ENCODE assay signal across 9 mouse cellular contexts in genomic region chr9:14859868-14860639, GRCm38 (mm10). TPM values are rescaled to one million over a fixed set of nuclear protein-coding genes. Genes with fewer than 3 reads are reported as not detected.
A peak's percentile ranks its signal among the peaks of the same experiment; 100 is the strongest.
DNase-seq lines count a peak whose midpoint lies in the region; ATAC-seq and TF ChIP-seq lines count a peak whose summit lies in the region.
"Had no signal": no experiment of that assay in that cellular context is flagged by ENCODE, and none has a peak within 500 bp of the region (broad histone marks: within the 10 kb centered on the region; RNA-seq: fewer than 3 reads in every experiment).

Gpr83 (plus strand) TSS chr9:14860210.

- 0 out of 2 replicates have a peak within 1 kb of the TSS, but pooled peaks have one; percentile 4 for H3K9ac ChIP-seq in heart, embryonic 11.5 days (ENCODE audit: low read depth, low read length)

- no peaks in the 10 kb centered on the region for H3K9me3 ChIP-seq in heart, embryonic 11.5 days (replicated peaks; ENCODE audit: control insufficient read depth, low read length)

- 0 out of 2 replicates have a peak, but pooled peaks have one; percentile 43 for ATAC-seq in heart, embryonic 11.5 days (replicated peaks; ENCODE audit: insufficient number of reproducible peaks, low FRiP score, low TSS enrichment)
- ATAC-seq in frontal cortex, adult (ENCODE audit: low TSS enrichment) = peak; percentile 97
- peak; percentile 53 for ATAC-seq in megakaryocyte, adult 5-6 weeks (ENCODE audit: poor library complexity, severe bottlenecking)

- peak within 1 kb of the TSS; percentile 61 for H3K4me2 ChIP-seq in heart, embryonic 11.5 days

- DNase-seq in heart, adult 9 months (ENCODE audit: low spot score in 2 of 2) = no peak
- peak; percentile 74 for DNase-seq in ZHBTc4 (ENCODE audit: low read depth, low spot score)
- DNase-seq in layer of hippocampus, adult 2 months (ENCODE audit: low spot score in 2 of 2) = peak; percentile 20 to 51
- peak; percentile 43 for DNase-seq in right cerebral cortex, postnatal 4 days
- no peak for DNase-seq in gastrocnemius, adult 8-10 months (ENCODE audit: low spot score in 2 of 2)

- no peak for TF ChIP-seq CTCF in layer of hippocampus, adult 2 months (conservative IDR thresholded peaks at IDR 0.05)

- 1% methylated on average over 47 of the region's 47 CpGs for WGBS in heart, embryonic 11.5 days (ENCODE audit: insufficient replicate concordance)

- H3K36me3 ChIP-seq in heart, embryonic 11.5 days (ENCODE audit: control insufficient read depth, insufficient read depth, low read length) = no peaks in the 10 kb centered on the region

- peaks cover 56% of the 10 kb centered on the region for H3K27me3 ChIP-seq in heart, embryonic 11.5 days (ENCODE audit: control insufficient read depth, insufficient read depth, low read length)

- peak within 1 kb of the TSS; percentile 38 for H3K4me3 ChIP-seq in heart, embryonic 11.5 days (ENCODE audit: low read depth, low read length)
- peak within 1 kb of the TSS; percentile 64 for H3K4me3 ChIP-seq in layer of hippocampus, adult 2 months
- H3K4me3 ChIP-seq: myocyte had no signal

- no peak within 1 kb of the TSS for H3K27ac ChIP-seq in heart, embryonic 11.5 days (ENCODE audit: low read depth, low read length)
- peak within 1 kb of the TSS; percentile 69 for H3K27ac ChIP-seq in layer of hippocampus, adult 2 months

- 0 out of 2 replicates have a peak, but pooled peaks cover 3% of the 10 kb centered on the region for H3K4me1 ChIP-seq in heart, embryonic 11.5 days (ENCODE audit: control insufficient read depth, insufficient read depth, low read length)

RNA-seq across cellular contexts. Expression of gene Gpr83, which starts in this region (rescaled TPM):
- 0.11 TPM in 1 of 2 replicates, not detected in the other for polyA plus RNA-seq in heart, embryonic 11.5 days (2014; fragmentation: Nextera tagmentation; extraction: Ambion mirVana)
- total RNA-seq in layer of hippocampus, adult 2 months (2021) = 10 to 100 TPM; 12.7 to 12.9 TPM
- not detected in 2 replicates for total RNA-seq in megakaryocyte, adult 5-6 weeks (2015)
- not detected in 2 replicates for total RNA-seq in megakaryocyte, adult 5-6 weeks (2017)
- total RNA-seq in gastrocnemius, adult 8-10 months (2022) = not detected
- polyA plus RNA-seq: myocyte had no signal

Comparison
In these comparisons a context has a peak if more than half of its experiments do, and no peak if none do; other contexts are left out.
1. RNA of gene Gpr83 (total RNA-seq): 12.7 to 12.9 TPM in layer of hippocampus, adult 2 months; not detected in megakaryocyte, adult 5-6 weeks and not detected in gastrocnemius, adult 8-10 months; every median in the first group is over 10 times any median in the second.
2. Peak in ATAC-seq, H3K4me3 ChIP-seq, H3K9ac ChIP-seq and H3K4me2 ChIP-seq in heart, embryonic 11.5 days; RNA of the gene not detected or under 1 TPM.
3. Peak in ATAC-seq in megakaryocyte, adult 5-6 weeks; RNA of the gene not detected or under 1 TPM.
4. ATAC-seq: peak in every context shown above with its lines; median percentile 97 in frontal cortex, adult; 53 in megakaryocyte, adult 5-6 weeks; 43 in heart, embryonic 11.5 days.
5. DNase-seq: peak in ZHBTc4 (single experiment), layer of hippocampus, adult 2 months (2 of 2) and right cerebral cortex, postnatal 4 days (single experiment); none in heart, adult 9 months (0 of 2) and gastrocnemius, adult 8-10 months (0 of 2).